Mouse (Mus musculus) bone marrow, adult 2 months (tissue): Measurements from ENCODE around the gene Dlg1. TPM values are rescaled to one million over a fixed set of nuclear protein-coding genes. Genes with fewer than 3 reads are reported as not detected.
A peak's percentile ranks its signal among the peaks of the same experiment; 100 is the strongest.

Source experiments
- H3K27ac ChIP-seq: fragments of 200-500 bp; 2 replicates; pipeline ENCODE4 v1.5.1; 2012; ENCODE audit warnings: low read depth, mild to moderate bottlenecking, control low read depth, inconsistent platforms, low read length; ENCODE audit not compliant: control insufficient read depth, poor library complexity, insufficient read depth
- H3K4me1 ChIP-seq: fragments of 200-500 bp; 2 replicates; pipeline ENCODE4 v1.6.1; 2011; ENCODE audit warnings: low read length; ENCODE audit not compliant: control insufficient read depth, insufficient read depth
- H3K4me3 ChIP-seq: fragments of 200-500 bp; replicated peaks from 2 replicates; pipeline ENCODE3; 2011; ENCODE audit warnings: mild to moderate bottlenecking, low read depth, low read length, control low read depth; ENCODE audit not compliant: control insufficient read depth
- CTCF ChIP-seq: fragments of 200-500 bp; IDR thresholded peaks from 2 replicates; pipeline ENCODE4 v1.5.1; 2011; ENCODE audit warnings: low read length, control low read depth; ENCODE audit not compliant: control insufficient read depth, insufficient read depth
- POLR2A ChIP-seq: fragments of 200-500 bp; IDR thresholded peaks from 2 replicates; pipeline ENCODE4 v1.6.1; 2011; ENCODE audit warnings: low read depth, mild to moderate bottlenecking, control low read depth, low read length, borderline replicate concordance; ENCODE audit not compliant: control insufficient read depth
- WGBS: fragments of 180-500 bp; shearing (Covaris S2); methylation state at CpG from one replicate; pipeline ENCODE4 v1.1.7; 2018; 5-methylcytosine and 5-hydroxymethylcytosine counted together
- polyA plus RNA-seq: library from polyadenylated mRNA; stranded (reverse); fragments of >200 nt; gene quantifications from 2 replicates; pipeline ENCODE4 v1.2.4, GENCODE M21; 2011; ENCODE audit warnings: low replicate concordance; ENCODE audit not compliant: missing spikeins, insufficient read depth, insufficient read length

Dlg1 gene
- 20.2 and 20.6 TPM in 2 replicates for polyA plus RNA-seq

DNA sequence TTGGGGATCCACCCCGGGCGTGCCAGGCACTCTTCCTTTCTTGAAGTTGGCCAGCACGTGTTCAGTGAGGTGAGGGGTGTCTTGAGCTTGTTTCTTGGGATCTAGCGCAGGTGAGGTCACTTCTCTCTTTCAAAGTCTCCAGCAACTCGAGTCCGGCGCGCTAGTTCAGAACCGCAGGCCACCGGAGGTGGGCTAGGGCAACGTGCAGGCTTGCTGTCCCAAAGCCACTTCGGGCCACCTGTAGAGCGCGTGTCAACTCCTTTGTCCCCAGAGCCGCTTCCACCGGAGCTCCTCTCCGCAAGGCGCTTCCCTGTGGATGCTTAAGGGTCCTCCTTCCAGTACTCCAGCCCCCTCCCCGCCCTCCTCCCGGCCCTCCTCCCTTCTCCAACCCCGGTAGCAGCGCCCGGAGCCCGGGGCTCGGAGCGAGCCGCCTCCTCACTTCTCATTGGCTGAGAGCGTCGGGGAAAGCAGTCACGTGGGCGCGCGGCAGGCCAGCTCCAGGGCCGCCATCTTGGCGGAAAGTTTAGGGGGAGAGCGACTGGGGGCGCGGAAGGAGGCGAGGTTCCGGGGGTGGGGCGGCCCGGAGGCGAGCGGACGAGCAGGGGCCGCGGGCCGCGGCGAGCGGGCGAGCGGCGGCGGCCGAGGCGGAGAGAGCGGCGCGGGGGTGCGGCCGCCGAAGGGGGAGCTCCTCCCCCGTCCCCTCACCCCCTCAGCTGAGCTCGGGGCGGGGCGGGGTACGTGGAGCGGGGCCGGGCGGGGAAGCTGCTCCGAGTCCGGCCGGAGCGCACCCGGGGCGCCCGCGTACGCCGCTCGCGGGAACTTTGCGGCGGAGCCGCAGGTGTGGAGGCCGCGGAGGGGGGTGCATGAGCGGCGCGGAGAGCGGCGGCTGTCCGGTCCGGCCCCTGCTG is at the start of gene Dlg1:
Dlg1 (plus strand) TSS at position 65 of the 908 bp plus-strand sequence.
- no peaks in the 10 kb centered on the region for H3K4me1 ChIP-seq
- WGBS = under 1% methylated on average over 87 of the region's 95 CpGs
- H3K27ac ChIP-seq = peak within 1 kb of the TSS; percentile 95
- H3K4me3 ChIP-seq = peak within 1 kb of the TSS; percentile 78
- 0 out of 2 replicates have a peak, but pooled peaks have one; percentile 11 for TF ChIP-seq POLR2A
- no peak for TF ChIP-seq CTCF

DNA sequence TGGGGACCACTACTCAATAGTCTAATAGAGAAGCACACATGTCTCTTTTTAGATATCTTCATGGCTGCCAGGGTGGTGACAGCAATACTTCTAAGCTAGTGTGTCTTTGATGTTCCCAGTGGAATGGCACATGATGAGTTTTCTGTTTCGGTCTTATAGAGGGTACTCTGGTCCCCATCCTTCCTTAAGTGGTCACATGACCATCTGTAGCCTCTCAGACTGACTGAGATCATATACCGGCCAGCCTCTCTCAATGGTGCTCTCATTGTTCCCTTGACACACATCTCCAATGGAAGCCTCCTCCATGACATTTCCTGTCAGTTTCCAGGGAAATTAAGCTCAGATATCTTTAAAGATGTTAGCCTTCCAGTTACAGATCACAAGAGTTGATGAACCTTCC is 46.9 kb upstream of the Dlg1 start:
- TF ChIP-seq POLR2A (no peak), CTCF (no peak)
- H3K4me3 ChIP-seq = no peak overlapping the region
- H3K4me1 ChIP-seq = no peaks in the 10 kb centered on the region
- no peak overlapping the region for H3K27ac ChIP-seq
- WGBS = 83% methylated on average over 2 of the region's 2 CpGs

GRCm38 (mm10) chr16:31617128-31617527 is 46.1 kb upstream of the Dlg1 start:
- Histone ChIP-seq H3K4me3 (no peak overlapping the region), H3K27ac (no peak overlapping the region), H3K4me1 (no peaks in the 10 kb centered on the region)
- TF ChIP-seq CTCF = no peak
- no peak for TF ChIP-seq POLR2A

- TF ChIP-seq CTCF (no peak), POLR2A (no peak)
- Histone ChIP-seq H3K27ac (no peak overlapping the region), H3K4me1 (no peaks in the 10 kb centered on the region), H3K4me3 (no peak overlapping the region)
- WGBS = 62% methylated on average over 10 of the region's 10 CpGs
Observed at GRCm38 (mm10) chr16:31617823-31618371, 45.3 kb upstream of the Dlg1 start.

DNA sequence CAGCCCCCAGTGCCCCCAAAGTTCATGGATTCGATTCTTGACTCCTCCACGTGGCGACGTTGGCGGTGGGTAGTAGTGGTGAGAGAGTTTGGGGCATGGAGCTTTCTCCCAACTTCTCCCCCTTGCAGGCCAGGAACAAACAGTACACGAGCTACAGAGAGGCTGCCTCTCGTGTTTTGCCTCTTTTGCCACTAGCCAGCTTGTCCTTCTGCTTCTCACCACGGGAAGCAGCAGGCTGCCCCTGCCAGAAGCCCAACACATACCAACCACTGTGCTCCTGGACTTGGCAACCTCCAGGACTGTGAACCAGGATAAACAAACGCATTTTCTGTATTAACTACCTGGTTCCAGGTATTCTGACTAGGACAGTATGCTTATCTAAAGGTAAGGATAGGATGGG is 44.6 kb upstream of the Dlg1 start:
- Histone ChIP-seq H3K4me3 (no peak overlapping the region), H3K4me1 (no peaks in the 10 kb centered on the region), H3K27ac (no peak overlapping the region)
- TF ChIP-seq POLR2A = no peak
- TF ChIP-seq CTCF = no peak
- WGBS = 68% methylated on average over 9 of the region's 9 CpGs

DNA sequence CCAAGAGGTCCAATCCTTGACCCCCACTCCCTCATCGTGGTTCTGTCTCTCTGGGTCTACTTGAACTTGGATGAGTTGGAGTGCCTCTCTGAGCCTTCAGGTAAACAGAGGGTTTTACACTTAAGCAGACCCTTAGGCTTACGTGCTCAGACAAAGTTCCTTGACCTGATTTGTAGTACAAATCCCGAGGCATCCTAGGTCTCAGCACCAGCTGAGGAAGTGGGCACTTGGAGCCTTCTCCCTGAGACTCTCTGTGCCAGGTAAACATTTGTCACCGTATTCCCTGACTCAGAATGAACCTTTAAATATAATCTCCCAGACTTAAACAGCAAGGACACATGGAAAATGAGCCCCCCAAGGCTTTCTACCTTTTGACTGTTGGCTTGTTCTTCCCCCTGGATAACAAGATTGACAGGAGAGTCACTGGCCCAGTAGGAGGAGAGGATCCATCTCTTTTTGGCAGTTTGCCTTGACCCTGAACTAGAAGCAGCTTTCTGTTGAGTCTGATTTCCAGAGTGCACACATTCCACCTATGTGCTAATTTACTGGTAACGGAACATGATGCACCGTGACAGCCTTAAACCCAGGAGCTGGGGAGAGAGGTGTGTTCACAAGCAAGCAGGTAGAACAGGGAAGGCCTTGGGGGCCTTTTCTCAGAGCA is 43.4 kb upstream of the Dlg1 start:
- no peak overlapping the region for H3K27ac ChIP-seq
- no peak overlapping the region for H3K4me3 ChIP-seq
- no peaks in the 10 kb centered on the region for H3K4me1 ChIP-seq
- no peak for TF ChIP-seq POLR2A
- no peak for TF ChIP-seq CTCF
- WGBS = 84% methylated on average over 6 of the region's 6 CpGs

DNA sequence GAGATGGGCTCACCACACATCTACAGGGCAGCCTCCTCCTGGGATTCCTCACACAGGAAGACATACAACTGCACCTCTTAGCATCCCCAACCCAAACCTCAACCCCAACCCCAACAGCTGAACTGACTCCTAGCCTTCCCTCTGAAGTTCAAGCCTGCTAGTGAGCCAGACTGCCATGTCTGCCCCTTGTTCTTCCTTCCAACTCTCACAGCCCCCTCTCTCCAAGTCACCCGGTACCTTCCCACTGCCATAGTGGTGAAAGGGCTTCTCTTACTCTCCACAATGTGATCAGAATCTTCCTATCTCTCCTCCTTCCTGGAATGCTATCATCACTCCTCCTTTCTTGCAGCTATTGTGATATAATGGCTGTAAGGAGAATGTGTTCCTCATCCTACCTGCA is 40.9 kb upstream of the Dlg1 start:
- whole genome bisulfite sequencing = 88% methylated on average over 1 of the region's 1 CpGs
- TF ChIP-seq CTCF (no peak), POLR2A (no peak)
- H3K27ac ChIP-seq = no peak overlapping the region
- no peak overlapping the region for H3K4me3 ChIP-seq
- no peaks in the 10 kb centered on the region for H3K4me1 ChIP-seq

DNA sequence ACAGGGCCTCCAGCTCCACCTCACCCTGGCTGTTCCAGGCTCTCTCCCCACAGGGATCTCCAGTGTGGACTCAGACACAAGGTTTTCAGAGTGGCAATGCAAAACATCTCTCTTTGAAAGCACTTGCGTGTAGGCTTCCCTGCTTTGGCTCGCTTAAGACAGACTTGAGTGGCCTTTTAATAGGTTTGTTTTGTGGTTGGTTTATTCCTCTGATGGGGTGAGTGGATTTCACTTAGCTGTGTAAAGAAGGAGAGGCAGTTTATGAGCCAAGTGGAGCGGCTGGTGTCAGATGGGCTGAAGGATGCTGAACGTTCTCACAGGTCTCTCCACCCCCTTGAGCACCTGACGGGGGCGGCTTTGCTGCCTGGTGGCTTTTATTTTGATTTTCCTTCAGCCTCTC is 40.1 kb upstream of the Dlg1 start:
- H3K27ac ChIP-seq = no peak overlapping the region
- H3K4me1 ChIP-seq = no peaks in the 10 kb centered on the region
- TF ChIP-seq CTCF (no peak), POLR2A (no peak)
- no peak overlapping the region for H3K4me3 ChIP-seq
- WGBS = 86% methylated on average over 6 of the region's 6 CpGs
